Mouse (Mus musculus): ENCODE results near the gene Ppbp. TPM values are rescaled to one million over a fixed set of nuclear protein-coding genes. Genes with fewer than 3 reads are reported as not detected.

The Ppbp gene
- polyA plus RNA-seq (2011; ENCODE audit: insufficient read length, low read depth, missing spikeins): 23.5 and 40.7 TPM in 2 replicates

DNA sequence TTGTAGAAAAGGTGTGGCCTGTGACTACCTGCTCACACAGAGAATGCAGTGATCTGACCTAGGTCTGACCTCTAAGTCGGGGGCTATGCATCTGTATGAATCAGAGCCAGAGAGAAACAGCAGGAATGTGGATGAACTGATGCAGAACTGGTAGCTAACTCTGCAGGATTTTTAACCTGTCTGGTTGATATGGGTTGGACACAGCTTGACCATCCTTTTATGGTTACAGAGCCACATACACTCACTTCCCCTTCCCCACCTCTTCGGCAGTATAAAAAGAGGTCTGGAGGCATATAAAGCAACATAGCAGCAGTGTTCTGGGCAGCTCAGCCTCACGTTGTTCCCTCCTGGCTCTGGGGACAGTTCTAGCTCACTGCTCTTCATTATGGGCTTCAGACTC, at the start of gene Ppbp:
TSS of gene Ppbp (plus strand) at position 301 of the 400 bp plus-strand sequence.
- TF ChIP-seq POLR2A (IDR thresholded peaks at IDR 0.05; ENCODE audit: low read depth, low read length) (no peak), CTCF (IDR thresholded peaks at IDR 0.05; ENCODE audit: borderline replicate concordance, insufficient read depth, low read length) (no peak)
- Histone ChIP-seq H3K4me1 (ENCODE audit: control insufficient read depth, insufficient read depth, low read length) (peaks cover 13% of the 10 kb centered on the region; the same call in 1 of the 2 replicates), H3K4me3 (ENCODE audit: insufficient read depth, low read length) (no peak within 1 kb of the TSS), H3K27ac (ENCODE audit: insufficient read depth, low read length) (no peak within 1 kb of the TSS)

DNA sequence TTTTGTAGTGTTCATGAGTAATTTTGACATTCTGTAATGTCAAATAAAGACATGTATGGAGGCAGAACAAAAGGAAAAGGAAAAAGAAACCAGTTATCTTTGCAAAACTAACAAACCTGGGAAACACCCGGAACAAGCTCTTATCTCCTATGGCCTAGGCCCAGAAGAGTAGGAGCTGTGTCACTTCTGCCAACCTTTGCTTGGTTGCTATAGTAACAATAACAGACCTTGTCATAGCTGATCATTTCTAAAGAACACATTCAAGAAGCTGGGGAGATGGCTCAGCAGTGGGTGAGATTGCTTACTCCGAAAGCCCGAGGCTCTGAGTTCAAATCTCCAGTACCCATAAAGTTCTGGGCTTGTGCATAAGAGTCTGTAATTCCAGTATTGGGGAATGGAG, 45.7 kb upstream of the Ppbp start:
- TF ChIP-seq POLR2A (IDR thresholded peaks at IDR 0.05; ENCODE audit: low read depth, low read length): no peak
- TF ChIP-seq CTCF (IDR thresholded peaks at IDR 0.05; ENCODE audit: borderline replicate concordance, insufficient read depth, low read length): no peak
- Histone ChIP-seq H3K4me1 (ENCODE audit: control insufficient read depth, insufficient read depth, low read length) (no peaks in the 10 kb centered on the region), H3K4me3 (ENCODE audit: insufficient read depth, low read length) (no peak overlapping the region), H3K27ac (ENCODE audit: insufficient read depth, low read length) (no peak overlapping the region)

DNA sequence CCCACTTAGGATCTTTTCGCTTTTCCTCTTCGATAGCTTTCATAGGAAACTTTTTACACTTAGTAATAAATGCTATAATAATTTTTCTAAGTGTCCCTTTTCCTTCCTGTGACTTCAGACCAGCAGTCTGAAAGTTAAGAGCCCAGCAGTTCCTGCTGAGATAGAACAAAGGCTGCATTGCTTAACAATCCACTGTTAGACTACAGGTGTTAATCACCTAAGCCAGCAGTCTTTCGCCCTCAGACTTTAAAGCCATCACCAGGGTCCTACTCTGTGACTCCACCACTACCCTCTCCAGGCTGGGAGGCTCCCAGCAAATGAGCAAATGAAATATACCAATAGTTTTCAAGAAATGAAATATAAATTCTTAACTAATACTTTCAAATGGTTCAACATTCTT, 40.1 kb upstream of the Ppbp start:
- no peaks in the 10 kb centered on the region for H3K4me1 ChIP-seq (ENCODE audit: control insufficient read depth, insufficient read depth, low read length)
- H3K27ac ChIP-seq (ENCODE audit: insufficient read depth, low read length): no peak overlapping the region
- H3K4me3 ChIP-seq (ENCODE audit: insufficient read depth, low read length): no peak overlapping the region
- TF ChIP-seq POLR2A (IDR thresholded peaks at IDR 0.05; ENCODE audit: low read depth, low read length) (no peak), CTCF (IDR thresholded peaks at IDR 0.05; ENCODE audit: borderline replicate concordance, insufficient read depth, low read length) (no peak)

DNA sequence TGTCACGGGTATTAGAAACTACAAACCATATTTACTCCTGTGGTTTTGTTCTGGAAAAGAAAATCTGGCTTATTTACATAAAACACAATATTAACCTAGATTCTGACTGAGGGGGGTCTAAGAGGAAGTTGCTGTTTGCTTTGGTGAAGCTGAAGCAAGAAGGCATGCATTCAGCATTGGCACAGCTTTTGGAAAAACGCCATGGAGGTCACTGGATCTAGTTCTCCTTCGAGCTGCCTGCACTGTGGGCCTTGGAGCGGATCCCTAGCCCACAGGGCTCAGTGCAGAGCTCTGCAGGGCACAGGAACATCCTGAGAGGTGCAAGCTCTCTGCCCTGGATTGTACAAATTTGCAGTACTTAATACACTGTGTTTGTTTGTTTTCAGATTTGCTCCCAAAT, 36.8 kb upstream of the Ppbp start:
- Histone ChIP-seq H3K27ac (ENCODE audit: insufficient read depth, low read length) (no peak overlapping the region), H3K4me1 (ENCODE audit: control insufficient read depth, insufficient read depth, low read length) (no peaks in the 10 kb centered on the region), H3K4me3 (ENCODE audit: insufficient read depth, low read length) (no peak overlapping the region)
- TF ChIP-seq POLR2A (IDR thresholded peaks at IDR 0.05; ENCODE audit: low read depth, low read length): no peak
- no peak for TF ChIP-seq CTCF (IDR thresholded peaks at IDR 0.05; ENCODE audit: borderline replicate concordance, insufficient read depth, low read length)

DNA sequence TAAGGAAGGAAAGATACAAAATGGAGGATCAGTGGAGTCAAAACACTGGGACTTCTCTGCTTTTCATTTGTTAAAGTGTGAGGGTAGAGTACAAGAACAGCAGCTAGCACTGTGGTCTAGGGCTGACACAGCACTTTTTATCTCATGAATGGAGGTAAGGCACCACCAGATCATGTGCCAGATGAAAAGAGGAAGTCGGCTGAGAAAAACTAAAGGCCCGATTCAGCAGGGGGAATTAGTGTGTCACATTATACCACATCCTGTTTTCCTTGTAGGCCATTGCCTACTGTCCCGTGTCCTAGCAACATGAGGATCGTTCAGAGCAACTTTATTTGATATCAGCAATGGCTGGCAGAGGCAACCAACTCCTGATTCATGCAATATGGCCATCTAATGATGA, 26.3 kb upstream of the Ppbp start:
- no peak overlapping the region for H3K4me3 ChIP-seq (ENCODE audit: insufficient read depth, low read length)
- H3K27ac ChIP-seq (ENCODE audit: insufficient read depth, low read length): no peak overlapping the region
- TF ChIP-seq POLR2A (IDR thresholded peaks at IDR 0.05; ENCODE audit: low read depth, low read length) (no peak), CTCF (IDR thresholded peaks at IDR 0.05; ENCODE audit: borderline replicate concordance, insufficient read depth, low read length) (no peak)
- no peaks in the 10 kb centered on the region for H3K4me1 ChIP-seq (ENCODE audit: control insufficient read depth, insufficient read depth, low read length)

DNA sequence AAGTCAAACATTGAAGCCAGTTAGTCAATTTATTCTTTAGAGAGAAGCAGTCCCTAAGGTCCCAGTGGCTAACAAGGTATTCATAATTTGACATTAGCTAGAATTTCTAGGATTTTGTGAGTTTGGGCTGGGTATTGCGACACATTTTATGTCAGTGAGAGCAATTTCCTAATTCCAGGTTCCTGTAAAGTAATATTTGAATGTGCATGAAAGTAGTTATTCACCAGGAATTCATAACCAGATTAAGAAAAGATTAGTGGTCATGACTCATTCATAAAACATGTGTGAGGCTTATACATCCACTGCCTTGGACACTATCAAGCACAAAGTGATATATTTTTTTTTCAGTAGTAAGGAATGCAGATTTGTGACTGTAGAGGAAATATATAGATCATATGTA, 14.4 kb upstream of the Ppbp start:
- no peak overlapping the region for H3K4me3 ChIP-seq (ENCODE audit: insufficient read depth, low read length)
- no peak for TF ChIP-seq CTCF (IDR thresholded peaks at IDR 0.05; ENCODE audit: borderline replicate concordance, insufficient read depth, low read length)
- no peak for TF ChIP-seq POLR2A (IDR thresholded peaks at IDR 0.05; ENCODE audit: low read depth, low read length)
- no peak overlapping the region for H3K27ac ChIP-seq (ENCODE audit: insufficient read depth, low read length)
- H3K4me1 ChIP-seq (ENCODE audit: control insufficient read depth, insufficient read depth, low read length): peaks cover 8% of the 10 kb centered on the region

DNA sequence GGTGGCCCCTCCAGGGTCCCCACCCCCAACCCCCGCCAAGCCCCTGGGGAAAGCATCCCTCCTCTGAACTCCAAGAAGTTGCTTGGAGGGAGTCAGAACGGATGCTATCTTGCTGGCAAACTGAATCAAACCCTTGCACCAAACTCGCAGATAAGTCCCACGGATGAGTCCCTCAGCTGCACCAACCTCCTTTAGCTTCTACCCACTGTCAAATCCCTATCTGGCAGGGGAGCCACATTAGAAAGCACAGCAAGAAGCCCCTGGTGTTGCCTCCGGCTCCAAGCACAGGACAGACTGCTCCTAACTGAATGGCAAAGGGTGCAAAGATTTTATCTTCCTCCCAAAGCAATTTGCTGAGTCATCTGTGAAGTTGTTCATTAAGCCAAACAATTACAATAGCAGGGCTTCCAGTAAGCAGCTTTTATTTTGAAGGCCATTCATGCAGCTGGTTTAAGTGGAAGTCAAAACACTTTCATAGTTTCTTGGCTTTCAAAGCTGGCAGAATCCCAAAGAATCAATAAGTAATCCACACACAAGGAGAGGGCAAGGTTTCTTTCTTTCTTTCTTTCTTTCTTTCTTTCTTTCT, 10.2 kb upstream of the Ppbp start:
- TF ChIP-seq CTCF (IDR thresholded peaks at IDR 0.05; ENCODE audit: borderline replicate concordance, insufficient read depth, low read length) (no peak), POLR2A (IDR thresholded peaks at IDR 0.05; ENCODE audit: low read depth, low read length) (0 out of 2 replicates have a peak, but pooled peaks have one; percentile 11)
- Histone ChIP-seq H3K4me3 (ENCODE audit: insufficient read depth, low read length) (no peak overlapping the region), H3K4me1 (ENCODE audit: control insufficient read depth, insufficient read depth, low read length) (peaks cover 5% of the 10 kb centered on the region), H3K27ac (ENCODE audit: insufficient read depth, low read length) (peak overlapping the region; percentile 45)

DNA sequence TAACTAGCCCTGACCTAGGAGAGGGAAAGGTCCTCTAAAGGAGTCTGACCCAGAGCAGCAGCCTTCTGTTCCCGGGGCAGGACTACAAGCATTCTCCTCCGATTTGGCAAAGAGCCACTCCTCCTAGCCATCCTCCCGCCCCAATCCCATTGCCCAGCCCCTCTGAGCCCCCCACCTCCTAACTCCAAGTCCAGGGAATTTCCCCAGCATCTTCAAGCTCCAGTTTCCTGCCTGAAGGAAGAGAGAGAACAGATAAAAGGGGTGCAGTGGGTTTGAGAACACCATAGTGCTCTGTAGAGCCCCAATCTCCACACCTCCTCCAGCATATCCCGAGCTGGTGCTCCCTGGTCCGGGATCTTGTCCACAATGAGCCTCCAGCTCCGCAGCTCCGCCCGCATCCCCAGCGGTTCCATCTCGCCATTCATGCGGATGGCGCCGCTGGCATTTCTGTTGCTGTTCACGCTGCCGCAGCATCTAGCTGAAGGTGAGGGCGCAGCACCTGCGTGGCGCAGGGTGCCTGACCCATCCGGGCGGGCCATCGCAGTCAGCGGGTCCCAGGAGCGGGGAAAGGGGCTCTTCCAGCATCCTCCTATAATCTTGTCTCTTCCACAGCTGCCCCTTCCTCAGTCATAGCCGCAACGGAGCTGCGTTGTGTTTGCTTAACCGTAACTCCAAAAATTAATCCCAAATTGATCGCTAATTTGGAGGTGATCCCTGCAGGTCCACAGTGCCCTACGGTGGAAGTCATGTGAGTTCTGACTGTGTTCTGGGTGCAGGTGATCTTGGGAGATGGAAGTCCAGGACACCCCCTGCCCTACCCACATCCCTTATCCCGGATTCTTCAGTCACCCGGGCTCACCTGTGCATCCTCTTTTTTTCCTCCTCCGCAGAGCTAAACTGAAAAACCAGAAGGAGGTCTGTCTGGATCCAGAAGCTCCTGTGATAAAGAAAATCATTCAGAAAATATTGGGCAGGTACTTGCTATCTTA, 8.9 kb upstream of the Ppbp start, which contains the start of gene Cxcl5:
TSS of gene Cxcl5 (plus strand) at position 284 of the 989 bp plus-strand sequence.
- Histone ChIP-seq H3K4me3 (ENCODE audit: insufficient read depth, low read length) (peak within 1 kb of the TSS; percentile 3; the same call in 1 of the 2 replicates), H3K27ac (ENCODE audit: insufficient read depth, low read length) (peak within 1 kb of the TSS; percentile 78), H3K4me1 (ENCODE audit: control insufficient read depth, insufficient read depth, low read length) (peaks cover 9% of the 10 kb centered on the region)
- peak; percentile 58 for TF ChIP-seq POLR2A (IDR thresholded peaks at IDR 0.05; ENCODE audit: low read depth, low read length)
- TF ChIP-seq CTCF (IDR thresholded peaks at IDR 0.05; ENCODE audit: borderline replicate concordance, insufficient read depth, low read length): no peak

DNA sequence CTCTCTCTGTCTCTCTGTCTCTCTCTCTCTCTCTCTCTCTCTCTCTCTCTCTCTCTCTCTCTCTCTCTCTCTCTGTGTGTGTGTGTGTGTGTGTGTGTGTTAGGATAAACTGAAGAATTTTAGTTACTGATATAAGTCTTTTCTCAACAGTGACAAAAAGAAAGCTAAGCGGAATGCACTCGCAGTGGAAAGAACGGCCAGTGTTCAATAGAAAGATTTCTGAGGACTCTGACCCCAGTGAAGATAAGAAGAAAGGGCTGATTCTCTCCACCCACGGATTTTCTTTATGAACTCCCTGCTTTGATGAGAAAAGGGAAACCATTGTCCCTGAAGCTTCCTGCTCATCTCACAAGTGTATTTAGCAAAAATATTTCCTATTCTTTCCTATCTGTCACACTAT, 8.0 kb upstream of the Ppbp start:
- Histone ChIP-seq H3K4me1 (ENCODE audit: control insufficient read depth, insufficient read depth, low read length) (peaks cover 13% of the 10 kb centered on the region; the same call in 1 of the 2 replicates), H3K4me3 (ENCODE audit: insufficient read depth, low read length) (no peak overlapping the region), H3K27ac (ENCODE audit: insufficient read depth, low read length) (peak overlapping the region; percentile 45)
- TF ChIP-seq CTCF (IDR thresholded peaks at IDR 0.05; ENCODE audit: borderline replicate concordance, insufficient read depth, low read length) (no peak), POLR2A (IDR thresholded peaks at IDR 0.05; ENCODE audit: low read depth, low read length) (0 out of 2 replicates have a peak, but pooled peaks have one; percentile 34)

Data from embryonic fibroblast, embryonic 13.5 days (primary cell).